Mouse (Mus musculus): ENCODE measurements around the gene Nfatc4. TPM values are rescaled to one million over a fixed set of nuclear protein-coding genes. Genes with fewer than 3 reads are reported as not detected.

The Nfatc4 gene
- polyA plus RNA-seq (2017; shearing (Covaris generic)): not detected

DNA sequence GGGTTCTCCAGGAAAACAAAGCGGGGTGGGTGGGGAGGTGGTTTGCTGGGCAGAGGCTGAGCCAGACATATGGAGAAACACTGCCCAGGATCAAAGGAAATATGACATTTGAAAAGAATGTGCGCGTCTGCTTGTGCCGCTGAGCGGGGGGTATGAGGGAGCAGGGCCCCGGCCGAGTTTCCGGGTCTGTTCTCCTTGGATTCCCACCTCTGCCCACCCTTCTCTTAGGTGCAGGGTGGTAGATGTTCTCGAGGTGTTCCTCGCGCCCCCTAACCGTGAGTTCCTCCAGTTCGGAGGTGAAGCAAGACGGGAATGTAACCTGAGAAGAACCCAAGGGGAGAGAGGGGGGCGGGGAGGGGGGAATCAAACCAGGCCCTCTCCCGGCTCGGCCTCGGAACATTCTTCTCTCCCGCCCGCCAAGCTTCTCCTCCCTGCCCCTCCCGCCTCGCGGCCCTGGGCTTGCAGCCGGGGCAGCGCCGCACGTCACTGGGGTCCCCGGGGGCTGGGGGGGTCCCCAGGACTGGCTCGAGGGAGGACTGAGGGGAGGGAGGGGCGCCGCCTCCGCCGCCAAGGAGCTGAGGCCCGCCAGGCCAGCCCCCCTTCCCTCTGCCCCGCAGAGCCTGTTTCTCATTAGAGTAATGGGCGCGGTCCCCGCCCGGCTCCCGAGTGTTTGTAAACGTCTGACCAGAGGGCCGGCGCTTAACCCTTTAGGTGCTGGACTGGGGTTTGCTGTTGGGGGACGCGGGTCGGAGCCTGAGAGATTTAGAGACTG lies at the start of gene Nfatc4:
TSS of gene Nfatc4 (plus strand) at position 154 of the 772 bp plus-strand sequence.

GRCm38 (mm10) chr14:55783958-55784235 lies 39.0 kb upstream of the Nfatc4 start, which contains the start of gene Adcy4:
Gene Adcy4 (minus strand): TSS chr14:55784095.

GRCm38 (mm10) chr14:55788256-55789050 lies 34.5 kb upstream of the Nfatc4 start, which contains the start of gene Ripk3:
Gene Ripk3 (minus strand): TSS chr14:55788865.

GRCm38 (mm10) chr14:55853621-55854285 lies 30.8 kb downstream of the Nfatc4 start, which contains the start of gene Nynrin:
Gene Nynrin (plus strand): TSS chr14:55854010.

Other genes with a start within 250 kb of the Nfatc4 start
- gene Fitm1, start 247.5 kb upstream of the Nfatc4 start, polyA plus RNA-seq (2017; shearing (Covaris generic)): not detected
- gene Psme1, start 245.0 kb upstream of the Nfatc4 start, polyA plus RNA-seq (2017; shearing (Covaris generic)): 723 TPM
- gene Emc9, start 237.8 kb upstream of the Nfatc4 start, polyA plus RNA-seq (2017; shearing (Covaris generic)): 16.6 TPM
- 460 TPM for gene Psme2, start 232.0 kb upstream of the Nfatc4 start, polyA plus RNA-seq (2017; shearing (Covaris generic))
- 41.5 TPM for gene Rnf31, start 231.4 kb upstream of the Nfatc4 start, polyA plus RNA-seq (2017; shearing (Covaris generic))
- 60.1 TPM for gene Irf9, start 219.6 kb upstream of the Nfatc4 start, polyA plus RNA-seq (2017; shearing (Covaris generic))
- 0.65 TPM for gene Rec8, start 205.1 kb upstream of the Nfatc4 start, polyA plus RNA-seq (2017; shearing (Covaris generic))
- gene Ipo4, start 187.2 kb upstream of the Nfatc4 start, polyA plus RNA-seq (2017; shearing (Covaris generic)): 64.4 TPM
- gene Gm49378, start 185.2 kb upstream of the Nfatc4 start, polyA plus RNA-seq (2017; shearing (Covaris generic)): not detected
- 65.5 TPM for gene Tm9sf1, start 179.3 kb upstream of the Nfatc4 start, polyA plus RNA-seq (2017; shearing (Covaris generic))
- 0.59 TPM for gene Tssk4, start 173.0 kb upstream of the Nfatc4 start, polyA plus RNA-seq (2017; shearing (Covaris generic))
- gene Mdp1, start 162.6 kb upstream of the Nfatc4 start, polyA plus RNA-seq (2017; shearing (Covaris generic)): 52.4 TPM
- gene Gmpr2, start 151.2 kb upstream of the Nfatc4 start, polyA plus RNA-seq (2017; shearing (Covaris generic)): 32.1 TPM
- 214 TPM for gene Nedd8, start 151.0 kb upstream of the Nfatc4 start, polyA plus RNA-seq (2017; shearing (Covaris generic))
- 351 TPM for gene Tinf2, start 141.3 kb upstream of the Nfatc4 start, polyA plus RNA-seq (2017; shearing (Covaris generic))
- not detected for gene Tgm1, start 109.2 kb upstream of the Nfatc4 start, polyA plus RNA-seq (2017; shearing (Covaris generic))
- 89.4 TPM for gene Rabggta, start 100.9 kb upstream of the Nfatc4 start, polyA plus RNA-seq (2017; shearing (Covaris generic))
- gene Dhrs1, start 77.5 kb upstream of the Nfatc4 start, polyA plus RNA-seq (2017; shearing (Covaris generic)): 22.6 TPM
- 51.0 TPM for gene Nop9, start 77.5 kb upstream of the Nfatc4 start, polyA plus RNA-seq (2017; shearing (Covaris generic))
- not detected for gene Cideb, start 64.7 kb upstream of the Nfatc4 start, polyA plus RNA-seq (2017; shearing (Covaris generic))
- gene Ltb4r2, start 61.7 kb upstream of the Nfatc4 start, polyA plus RNA-seq (2017; shearing (Covaris generic)): 0.14 TPM
- 0.27 TPM for gene Ltb4r1, start 57.2 kb upstream of the Nfatc4 start, polyA plus RNA-seq (2017; shearing (Covaris generic))
- not detected for gene Adcy4, start 39.0 kb upstream of the Nfatc4 start, polyA plus RNA-seq (2017; shearing (Covaris generic))
- 60.3 TPM for gene Ripk3, start 34.3 kb upstream of the Nfatc4 start, polyA plus RNA-seq (2017; shearing (Covaris generic))
- gene Nynrin, start 30.9 kb downstream of the Nfatc4 start, polyA plus RNA-seq (2017; shearing (Covaris generic)): not detected
- gene Cbln3, start 61.2 kb downstream of the Nfatc4 start, polyA plus RNA-seq (2017; shearing (Covaris generic)): 0.10 TPM
- 89.2 TPM for gene Khnyn, start 61.8 kb downstream of the Nfatc4 start, polyA plus RNA-seq (2017; shearing (Covaris generic))
- 29.4 TPM for gene Sdr39u1, start 77.1 kb downstream of the Nfatc4 start, polyA plus RNA-seq (2017; shearing (Covaris generic))
- not detected for gene Cma1, start 121.5 kb downstream of the Nfatc4 start, polyA plus RNA-seq (2017; shearing (Covaris generic))
- gene Cma2, start 127.8 kb downstream of the Nfatc4 start, polyA plus RNA-seq (2017; shearing (Covaris generic)): not detected
- gene Mcpt1, start 194.8 kb downstream of the Nfatc4 start, polyA plus RNA-seq (2017; shearing (Covaris generic)): not detected
- gene Mcpt9, start 207.4 kb downstream of the Nfatc4 start, polyA plus RNA-seq (2017; shearing (Covaris generic)): not detected
- gene Mcpt2, start 218.9 kb downstream of the Nfatc4 start, polyA plus RNA-seq (2017; shearing (Covaris generic)): not detected
- gene Mcpt4, start 239.2 kb downstream of the Nfatc4 start, polyA plus RNA-seq (2017; shearing (Covaris generic)): not detected

All from effector memory CD4-positive, alpha-beta T cell, adult 5 months (primary cell).